Mouse (Mus musculus): Measurements from ENCODE around the gene Hacl1.

GRCm38 (mm10) chr14:31569151-31569631, 71.9 kb downstream of the Hacl1 start:
- TF ChIP-seq MYOG (IDR thresholded peaks at IDR 0.05; ENCODE audit: control insufficient read depth in 1 of 3, insufficient read depth in 1 of 3, insufficient read length in 2 of 3, low read depth in 2 of 3) (peak; percentile 17 to 88 (median 17)), POLR2A (IDR thresholded peaks at IDR 0.05; ENCODE audit: insufficient read length, low read depth) (no peak), TCF12 (IDR thresholded peaks at IDR 0.05; ENCODE audit: insufficient read depth, poor library complexity, severe bottlenecking) (peak; percentile 72), REST (IDR thresholded peaks at IDR 0.05; ENCODE audit: insufficient read depth, insufficient read length) (no peak), CEBPB (IDR thresholded peaks at IDR 0.05; ENCODE audit: insufficient read depth, poor library complexity, severe bottlenecking) (no peak)

Data from myocyte (in vitro differentiated cells).